In genomic region chr10:83353680-83354332, GRCm38 (mm10) we compare ENCODE assay signal across 10 mouse cellular contexts. TPM values are rescaled to one million over a fixed set of nuclear protein-coding genes. Genes with fewer than 3 reads are reported as not detected.
DNase-seq lines count a peak whose midpoint lies in the region; ATAC-seq lines count a peak whose summit lies in the region.
"Had no signal": no experiment of that assay in that cellular context is flagged by ENCODE, and none has a peak within 500 bp of the region (broad histone marks: within the 10 kb centered on the region; RNA-seq: fewer than 3 reads in every experiment).

No protein-coding gene starts in this region.

- no peaks in the 10 kb centered on the region; the same call in none of the 2 replicates for H3K4me1 ChIP-seq in hindbrain, embryonic 16.5 days (ENCODE audit: control insufficient read depth, insufficient read depth, low read depth, low read length)
- 0 out of 2 replicates have a peak, but pooled peaks cover 4% of the 10 kb centered on the region for H3K4me1 ChIP-seq in hindbrain, embryonic 13.5 days (replicated peaks)
- H3K4me1 ChIP-seq in heart, embryonic 11.5 days (ENCODE audit: control insufficient read depth, insufficient read depth, low read length): peaks cover 4% of the 10 kb centered on the region; the same call in 1 of the 2 replicates
- H3K4me1 ChIP-seq in lung, embryonic 16.5 days (replicated peaks; ENCODE audit: control insufficient read depth, insufficient read depth, low read length): peaks cover 6% of the 10 kb centered on the region

- no peaks in the 10 kb centered on the region for H3K36me3 ChIP-seq in hindbrain, embryonic 16.5 days (ENCODE audit: control insufficient read depth, insufficient read depth, low read length)
- H3K36me3 ChIP-seq in hindbrain, embryonic 13.5 days: no peaks in the 10 kb centered on the region
- no peaks in the 10 kb centered on the region for H3K36me3 ChIP-seq in heart, embryonic 11.5 days (ENCODE audit: control insufficient read depth, insufficient read depth, low read length)
- H3K36me3 ChIP-seq in lung, embryonic 16.5 days (ENCODE audit: control insufficient read depth, insufficient read depth, low read length): no peaks in the 10 kb centered on the region
- H3K36me3 ChIP-seq: G1E had no signal

- H3K27me3 ChIP-seq in hindbrain, embryonic 16.5 days (replicated peaks; ENCODE audit: control insufficient read depth, insufficient read depth, low read length): no peaks in the 10 kb centered on the region
- H3K27me3 ChIP-seq in hindbrain, embryonic 13.5 days: no peaks in the 10 kb centered on the region
- no peaks in the 10 kb centered on the region for H3K27me3 ChIP-seq in heart, embryonic 11.5 days (ENCODE audit: control insufficient read depth, insufficient read depth, low read length)
- no peaks in the 10 kb centered on the region for H3K27me3 ChIP-seq in lung, embryonic 16.5 days (ENCODE audit: control insufficient read depth, insufficient read depth, low read depth, low read length)

- H3K4me3 ChIP-seq in hindbrain, embryonic 16.5 days (ENCODE audit: low read length): no peak overlapping the region
- H3K4me3 ChIP-seq in hindbrain, embryonic 13.5 days: no peak overlapping the region
- no peak overlapping the region for H3K4me3 ChIP-seq in heart, embryonic 11.5 days (ENCODE audit: low read depth, low read length)
- peak overlapping the region; percentile 7; the same call in 1 of the 2 replicates for H3K4me3 ChIP-seq in lung, embryonic 16.5 days (ENCODE audit: low read length)

- WGBS in hindbrain, embryonic 16.5 days: 64% methylated on average over 14 of the region's 14 CpGs
- WGBS in hindbrain, embryonic 13.5 days: 70% methylated on average over 14 of the region's 14 CpGs
- whole genome bisulfite sequencing in heart, embryonic 11.5 days (ENCODE audit: insufficient replicate concordance): 33% methylated on average over 14 of the region's 14 CpGs
- WGBS in lung, embryonic 16.5 days: 10% methylated on average over 14 of the region's 14 CpGs

- no peak overlapping the region for H3K9ac ChIP-seq in hindbrain, embryonic 16.5 days (ENCODE audit: low read depth, low read length)
- no peak overlapping the region for H3K9ac ChIP-seq in hindbrain, embryonic 13.5 days
- H3K9ac ChIP-seq in heart, embryonic 11.5 days (ENCODE audit: low read depth, low read length): 0 out of 2 replicates have a peak overlapping the region, but pooled peaks have one; percentile 12
- H3K9ac ChIP-seq in lung, embryonic 16.5 days (ENCODE audit: low read length): peak overlapping the region; percentile 29; the same call in 1 of the 2 replicates

- H3K9me3 ChIP-seq in hindbrain, embryonic 16.5 days (ENCODE audit: control insufficient read depth, low read length): no peaks in the 10 kb centered on the region
- no peaks in the 10 kb centered on the region for H3K9me3 ChIP-seq in hindbrain, embryonic 13.5 days
- no peaks in the 10 kb centered on the region for H3K9me3 ChIP-seq in heart, embryonic 11.5 days (replicated peaks; ENCODE audit: control insufficient read depth, low read length)
- no peaks in the 10 kb centered on the region for H3K9me3 ChIP-seq in lung, embryonic 16.5 days (ENCODE audit: control insufficient read depth, low read length)
- H3K9me3 ChIP-seq: G1E had no signal

- no peak for ATAC-seq in hindbrain, embryonic 16.5 days
- ATAC-seq in hindbrain, embryonic 13.5 days (ENCODE audit: low FRiP score): no peak
- ATAC-seq in heart, embryonic 11.5 days (replicated peaks; ENCODE audit: insufficient number of reproducible peaks, low FRiP score, low TSS enrichment): no peak
- peak; percentile 90 for ATAC-seq in lung, embryonic 16.5 days (ENCODE audit: low read depth)
- no peak for ATAC-seq in megakaryocyte-erythroid progenitor cell, adult 5-6 weeks (replicated peaks; ENCODE audit: low FRiP score, low TSS enrichment, poor library complexity, severe bottlenecking)

- peak; percentile 75 for DNase-seq in NIH3T3 (ENCODE audit: low read depth)
- no peak for DNase-seq in T-cell, adult 2 months (ENCODE audit: low spot score)
- no peak for DNase-seq in spleen, postnatal 4 days (ENCODE audit: low spot score in 2 of 2)

- no peak overlapping the region for H3K27ac ChIP-seq in hindbrain, embryonic 16.5 days (ENCODE audit: low read depth, low read length)
- no peak overlapping the region for H3K27ac ChIP-seq in hindbrain, embryonic 13.5 days
- peak overlapping the region; percentile 50 for H3K27ac ChIP-seq in heart, embryonic 11.5 days (ENCODE audit: low read depth, low read length)
- peak overlapping the region; percentile 85 for H3K27ac ChIP-seq in lung, embryonic 16.5 days (ENCODE audit: low read length)

- H3K4me2 ChIP-seq in hindbrain, embryonic 16.5 days (ENCODE audit: low read length): peak overlapping the region; percentile 1; the same call in 1 of the 2 replicates
- H3K4me2 ChIP-seq in hindbrain, embryonic 13.5 days: no peak overlapping the region
- H3K4me2 ChIP-seq in heart, embryonic 11.5 days: peak overlapping the region; percentile 31
- H3K4me2 ChIP-seq in lung, embryonic 16.5 days (ENCODE audit: low read depth, low read length): peak overlapping the region; percentile 48

RNA-seq across cellular contexts. Expression of gene D10Wsu102e, which starts 6.2 kb away (rescaled TPM):
- 0.77 and 0.78 TPM in 2 replicates for polyA plus RNA-seq in hindbrain, embryonic 16.5 days (2015; fragmentation: Nextera tagmentation; extraction: Ambion mirVana)
- 0.92 and 0.93 TPM in 2 replicates for polyA plus RNA-seq in hindbrain, embryonic 13.5 days (2015; fragmentation: Nextera tagmentation; extraction: Ambion mirVana)
- 0.52 and 0.53 TPM in 2 replicates for polyA plus RNA-seq in heart, embryonic 11.5 days (2014; fragmentation: Nextera tagmentation; extraction: Ambion mirVana)
- 0.58 TPM in 2 replicates for polyA plus RNA-seq in lung, embryonic 16.5 days (2015; fragmentation: Nextera tagmentation; extraction: Ambion mirVana)
- 1.7 TPM in 2 replicates for total RNA-seq in megakaryocyte-erythroid progenitor cell, adult 5-6 weeks (2014; fragmentation: Nextera tagmentation)
- 1.5 and 1.8 TPM in 2 replicates for total RNA-seq in megakaryocyte-erythroid progenitor cell, adult 5-6 weeks (2017)

RNA-seq across cellular contexts. Expression of gene Slc41a2, which starts 16.1 kb away (rescaled TPM):
- polyA plus RNA-seq in hindbrain, embryonic 16.5 days (2015; fragmentation: Nextera tagmentation; extraction: Ambion mirVana): 11.0 and 11.6 TPM in 2 replicates
- 5.5 TPM in 2 replicates for polyA plus RNA-seq in hindbrain, embryonic 13.5 days (2015; fragmentation: Nextera tagmentation; extraction: Ambion mirVana)
- polyA plus RNA-seq in heart, embryonic 11.5 days (2014; fragmentation: Nextera tagmentation; extraction: Ambion mirVana): 0.33 and 0.65 TPM in 2 replicates
- 0.95 and 1.2 TPM in 2 replicates for polyA plus RNA-seq in lung, embryonic 16.5 days (2015; fragmentation: Nextera tagmentation; extraction: Ambion mirVana)
- not detected in 2 replicates for total RNA-seq in megakaryocyte-erythroid progenitor cell, adult 5-6 weeks (2014; fragmentation: Nextera tagmentation)
- 3.8 TPM in 1 of 2 replicates, not detected in the other for total RNA-seq in megakaryocyte-erythroid progenitor cell, adult 5-6 weeks (2017)
- total RNA-seq: hematopoietic stem cell, adult 5-6 weeks had no signal
- polyA plus RNA-seq: G1E had no signal

Comparison
In these comparisons a context has a peak if more than half of its experiments do, and no peak if none do; other contexts are left out.
1. H3K27ac ChIP-seq: peak in heart, embryonic 11.5 days (single experiment) and lung, embryonic 16.5 days (single experiment); none in hindbrain, embryonic 16.5 days (single experiment) and hindbrain, embryonic 13.5 days (single experiment).
2. H3K9ac ChIP-seq: peak in heart, embryonic 11.5 days (single experiment) and lung, embryonic 16.5 days (single experiment); none in hindbrain, embryonic 16.5 days (single experiment) and hindbrain, embryonic 13.5 days (single experiment).